Mouse (Mus musculus) ES-E14 (cell line): ENCODE measurements around the gene Frmd7. TPM values are rescaled to one million over a fixed set of nuclear protein-coding genes. Genes with fewer than 3 reads are reported as not detected.

Experiments used
- DNase-seq: peaks from one replicate; pipeline ENCODE4 v3.0.0-alpha.2; 2013; ENCODE audit warnings: low read depth, low spot score
- H3K27ac ChIP-seq: 2 replicates; pipeline ENCODE4 v1.5.1; 2012; ENCODE audit warnings: low read depth, mild to moderate bottlenecking, low read length, moderate library complexity, mixed read lengths; ENCODE audit not compliant: poor library complexity, insufficient read depth, severe bottlenecking
- H3K36me3 ChIP-seq: 2 replicates; pipeline ENCODE4 v1.6.1; 2012; ENCODE audit warnings: mild to moderate bottlenecking, low read length, moderate library complexity, mixed read lengths; ENCODE audit not compliant: control insufficient read depth, poor library complexity, insufficient read depth, severe bottlenecking
- H3K4me1 ChIP-seq, 2 experiments: fragments of 150-350 bp in 1 of 2; sonication (generic) in 1 of 2; 2 replicates each; pipeline ENCODE4 v1.6.1; 2012; ENCODE audit warnings: low read length in 2 of 2, mild to moderate bottlenecking in 1 of 2, mixed read lengths in 1 of 2; ENCODE audit not compliant: control insufficient read depth in 2 of 2, insufficient read depth in 2 of 2, poor library complexity in 1 of 2
- H3K4me3 ChIP-seq, 2 experiments: fragments of 150-350 bp in 1 of 2; sonication (generic) in 1 of 2; 2 replicates each; pipeline ENCODE4 v1.5.1; 2012; ENCODE audit warnings: low read length in 2 of 2, low read depth in 1 of 2, mild to moderate bottlenecking in 1 of 2, mixed read lengths in 1 of 2; ENCODE audit not compliant: insufficient read depth in 1 of 2, poor library complexity in 1 of 2, severe bottlenecking in 1 of 2
- H3K9ac ChIP-seq: 2 replicates; pipeline ENCODE4 v1.6.1; 2012; ENCODE audit warnings: low read depth, mild to moderate bottlenecking, low read length, mixed read lengths; ENCODE audit not compliant: poor library complexity, insufficient read depth, severe bottlenecking
- H3K9me3 ChIP-seq: fragments of 150-350 bp; sonication (generic); 2 replicates; pipeline ENCODE4 v1.6.1; 2012; ENCODE audit warnings: low read depth, mild to moderate bottlenecking, low read length; ENCODE audit not compliant: control insufficient read depth, insufficient read depth
- CHD2 ChIP-seq: IDR thresholded peaks from 2 replicates; pipeline ENCODE4 v1.6.1; 2014; ENCODE audit warnings: mild to moderate bottlenecking, low read depth, low read length, inconsistent platforms
- HCFC1 ChIP-seq: IDR thresholded peaks from 2 replicates; pipeline ENCODE4 v1.6.1; 2012; ENCODE audit warnings: low read length, inconsistent platforms, borderline replicate concordance; ENCODE audit not compliant: insufficient read depth
- MAFK ChIP-seq: IDR thresholded peaks from 2 replicates; pipeline ENCODE4 v1.6.1; 2014; ENCODE audit warnings: mild to moderate bottlenecking, low read depth, low read length, inconsistent platforms; ENCODE audit not compliant: insufficient read depth
- ZC3H11A ChIP-seq: IDR thresholded peaks from 2 replicates; pipeline ENCODE4 v1.6.1; 2012; ENCODE audit warnings: low read depth, mild to moderate bottlenecking, inconsistent platforms, low read length, borderline replicate concordance
- ZNF384 ChIP-seq: IDR thresholded peaks from 2 replicates; pipeline ENCODE4 v1.6.1; 2012; ENCODE audit warnings: low read depth, low read length, inconsistent platforms
- in situ Hi-C, 2 experiments: fragments of 600-800 bp; cut with MboI; formaldehyde crosslinking; loops; one replicate each; pipeline ENCODE4 v1.15.1; 2025; ENCODE audit warnings: low sequenced_read_pairs in 2 of 2, inconsistent platforms in 1 of 2; ENCODE audit not compliant: unreplicated experiment in 2 of 2
- total RNA-seq: library from RNA; depleted of rRNA; stranded (reverse); fragments of 300-350 nt; gene quantifications from 2 replicates; pipeline ENCODE4 v1.2.3, GENCODE M21; 2012

Frmd7 gene
- total RNA-seq, 1 experiment: not detected

DNA sequence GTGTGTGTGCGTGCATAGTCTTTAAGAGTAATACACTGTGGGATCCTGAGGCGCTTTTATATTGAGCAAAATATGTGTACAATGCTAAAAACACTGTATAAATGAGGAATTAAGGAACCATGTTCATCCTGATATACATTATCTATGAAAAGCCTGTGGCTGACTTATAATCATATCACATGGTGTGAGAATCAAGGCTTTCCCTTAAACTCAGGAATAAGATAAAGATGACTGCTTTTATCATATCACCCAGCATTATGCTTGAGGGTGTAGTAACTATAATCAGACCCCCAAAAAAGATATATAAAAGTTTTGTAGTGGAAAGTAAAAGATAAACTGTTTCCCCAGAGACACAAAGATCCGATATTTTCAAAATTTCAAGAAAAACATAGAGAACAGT, 39.0 kb downstream of the Frmd7 start:
- no peaks in the 10 kb centered on the region for H3K9me3 ChIP-seq
- TF ChIP-seq MAFK (no peak), HCFC1 (no peak), ZNF384 (no peak), ZC3H11A (no peak), CHD2 (no peak)
- DNase-seq: no peak
- in situ Hi-C loops: no loop called here
- no peaks in the 10 kb centered on the region for H3K4me1 ChIP-seq
- H3K4me3 ChIP-seq: no peak overlapping the region
- no peak overlapping the region for H3K9ac ChIP-seq
- no peak overlapping the region for H3K27ac ChIP-seq
- no peaks in the 10 kb centered on the region for H3K36me3 ChIP-seq

DNA sequence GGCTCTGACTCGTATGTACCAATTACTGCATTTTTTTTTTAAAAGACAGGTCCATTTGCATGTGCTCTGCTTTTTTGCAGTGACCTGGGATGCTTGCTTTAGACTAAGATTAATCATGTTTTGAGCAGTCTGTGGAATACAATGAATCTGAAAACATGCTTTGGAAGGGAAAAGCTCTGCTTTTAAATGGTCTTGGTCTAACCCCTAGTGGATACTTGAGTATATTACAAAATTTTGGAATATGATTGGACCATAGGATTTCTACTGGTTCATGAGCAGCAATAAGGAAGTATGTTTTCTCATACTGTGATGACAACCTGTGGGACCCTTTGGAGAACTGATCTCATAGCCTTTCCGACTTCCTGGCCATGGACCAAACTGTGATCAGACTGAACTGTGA, 54.5 kb downstream of the Frmd7 start:
- H3K27ac ChIP-seq: no peak overlapping the region
- H3K4me1 ChIP-seq: no peaks in the 10 kb centered on the region
- H3K9ac ChIP-seq: no peak overlapping the region
- in situ Hi-C loops: no loop called here
- H3K36me3 ChIP-seq: no peaks in the 10 kb centered on the region
- H3K9me3 ChIP-seq: no peaks in the 10 kb centered on the region
- DNase-seq: no peak
- no peak overlapping the region for H3K4me3 ChIP-seq
- TF ChIP-seq ZNF384 (no peak), HCFC1 (no peak), CHD2 (no peak), MAFK (no peak), ZC3H11A (no peak)

DNA sequence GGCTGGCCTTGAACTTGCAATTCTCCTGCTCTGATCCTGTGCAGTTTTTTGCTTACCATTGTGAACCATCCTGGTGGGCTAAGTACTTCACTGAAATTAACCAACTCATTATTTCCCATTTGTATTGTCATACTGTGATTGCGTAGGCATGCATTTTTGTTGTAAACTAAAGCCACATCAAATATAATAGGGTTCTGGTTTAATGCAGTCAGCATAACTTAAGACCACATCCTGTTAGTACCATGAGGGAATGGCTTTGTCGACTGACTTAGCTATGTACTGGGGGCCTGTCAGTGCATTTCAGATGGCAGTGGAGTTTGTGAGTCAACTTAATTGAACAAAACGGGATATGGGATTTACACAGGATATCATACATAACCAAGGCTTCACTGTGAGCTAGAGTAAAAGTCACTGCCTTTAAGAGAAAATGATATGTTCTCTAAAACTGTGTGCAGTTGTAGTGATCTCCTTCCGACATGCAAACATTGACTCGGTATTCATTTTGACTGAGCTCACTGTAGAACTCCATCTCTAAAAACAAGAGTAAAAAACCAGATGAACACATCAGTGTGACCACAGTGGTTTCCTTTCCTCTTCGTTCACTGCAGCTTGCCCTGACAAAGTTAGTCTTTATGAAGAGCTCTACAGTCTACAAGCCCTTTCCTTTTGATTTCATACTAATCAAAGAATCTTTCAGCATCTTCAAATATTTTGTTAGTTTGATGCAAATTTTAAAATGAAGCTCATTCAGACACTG, 68.1 kb downstream of the Frmd7 start:
- no peak overlapping the region for H3K9ac ChIP-seq
- H3K9me3 ChIP-seq: no peaks in the 10 kb centered on the region
- no peaks in the 10 kb centered on the region for H3K36me3 ChIP-seq
- in situ Hi-C loops: no loop called here
- TF ChIP-seq MAFK: no peak
- TF ChIP-seq HCFC1: no peak
- TF ChIP-seq ZC3H11A: no peak
- TF ChIP-seq CHD2: no peak
- no peak for TF ChIP-seq ZNF384
- H3K4me1 ChIP-seq: no peaks in the 10 kb centered on the region
- no peak overlapping the region for H3K4me3 ChIP-seq
- DNase-seq: no peak
- no peak overlapping the region for H3K27ac ChIP-seq

DNA sequence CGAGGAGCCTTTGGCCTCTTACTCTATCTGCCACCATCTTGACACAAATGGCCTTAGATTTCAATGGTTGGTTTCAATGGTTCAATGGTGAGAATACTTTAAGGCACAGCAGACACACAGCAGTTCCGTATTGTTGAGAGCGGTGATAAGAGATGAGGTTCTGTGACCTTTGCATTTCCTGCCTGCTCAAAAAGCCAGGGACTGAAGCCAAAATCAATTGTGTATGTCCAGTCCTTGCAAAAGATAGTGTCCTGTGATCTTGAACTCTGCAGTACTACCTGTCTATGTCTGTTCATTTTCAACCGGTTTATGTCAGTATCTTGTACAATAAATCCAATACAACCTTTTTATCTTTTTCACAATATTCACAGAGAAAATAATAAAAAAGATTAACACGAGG, 77.8 kb downstream of the Frmd7 start:
- no peak overlapping the region for H3K9ac ChIP-seq
- no peaks in the 10 kb centered on the region for H3K4me1 ChIP-seq
- DNase-seq: no peak
- H3K9me3 ChIP-seq: no peaks in the 10 kb centered on the region
- H3K4me3 ChIP-seq: no peak overlapping the region
- H3K27ac ChIP-seq: no peak overlapping the region
- TF ChIP-seq HCFC1: no peak
- no peak for TF ChIP-seq ZNF384
- no peak for TF ChIP-seq CHD2
- TF ChIP-seq ZC3H11A: no peak
- no peak for TF ChIP-seq MAFK
- H3K36me3 ChIP-seq: no peaks in the 10 kb centered on the region
- in situ Hi-C loops: no loop called here

DNA sequence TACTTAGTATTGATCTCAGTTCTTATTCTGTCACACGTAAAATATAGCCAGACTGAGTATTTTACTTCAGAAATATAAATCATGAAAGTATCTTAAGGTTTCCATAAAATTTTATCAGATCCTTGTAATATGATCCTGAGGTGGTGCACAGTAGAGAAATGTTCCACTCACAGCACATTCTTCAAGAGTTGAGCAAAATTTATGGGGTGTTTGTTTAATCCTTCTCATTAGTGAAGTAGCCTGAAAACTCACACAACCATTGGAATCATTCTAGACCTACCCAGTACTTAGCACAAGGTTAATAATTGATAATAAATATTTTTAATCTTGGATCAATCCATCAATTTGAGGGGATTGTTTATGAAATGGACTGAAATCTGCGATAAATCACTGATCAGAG, 78.7 kb downstream of the Frmd7 start:
- in situ Hi-C loops: no loop called here
- H3K4me1 ChIP-seq: no peaks in the 10 kb centered on the region
- TF ChIP-seq MAFK (no peak), HCFC1 (no peak), ZNF384 (no peak), CHD2 (no peak), ZC3H11A (no peak)
- DNase-seq: no peak
- no peaks in the 10 kb centered on the region for H3K36me3 ChIP-seq
- H3K27ac ChIP-seq: no peak overlapping the region
- H3K9ac ChIP-seq: no peak overlapping the region
- no peak overlapping the region for H3K4me3 ChIP-seq
- no peaks in the 10 kb centered on the region for H3K9me3 ChIP-seq
